Mouse (Mus musculus) retina, postnatal 1 day (tissue): ENCODE measurements around the gene Plcg2.

ENCODE experiments used
- DNase-seq: peaks from one replicate; pipeline ENCODE4 v3.0.0-alpha.2; 2012

The Plcg2 gene

DNA sequence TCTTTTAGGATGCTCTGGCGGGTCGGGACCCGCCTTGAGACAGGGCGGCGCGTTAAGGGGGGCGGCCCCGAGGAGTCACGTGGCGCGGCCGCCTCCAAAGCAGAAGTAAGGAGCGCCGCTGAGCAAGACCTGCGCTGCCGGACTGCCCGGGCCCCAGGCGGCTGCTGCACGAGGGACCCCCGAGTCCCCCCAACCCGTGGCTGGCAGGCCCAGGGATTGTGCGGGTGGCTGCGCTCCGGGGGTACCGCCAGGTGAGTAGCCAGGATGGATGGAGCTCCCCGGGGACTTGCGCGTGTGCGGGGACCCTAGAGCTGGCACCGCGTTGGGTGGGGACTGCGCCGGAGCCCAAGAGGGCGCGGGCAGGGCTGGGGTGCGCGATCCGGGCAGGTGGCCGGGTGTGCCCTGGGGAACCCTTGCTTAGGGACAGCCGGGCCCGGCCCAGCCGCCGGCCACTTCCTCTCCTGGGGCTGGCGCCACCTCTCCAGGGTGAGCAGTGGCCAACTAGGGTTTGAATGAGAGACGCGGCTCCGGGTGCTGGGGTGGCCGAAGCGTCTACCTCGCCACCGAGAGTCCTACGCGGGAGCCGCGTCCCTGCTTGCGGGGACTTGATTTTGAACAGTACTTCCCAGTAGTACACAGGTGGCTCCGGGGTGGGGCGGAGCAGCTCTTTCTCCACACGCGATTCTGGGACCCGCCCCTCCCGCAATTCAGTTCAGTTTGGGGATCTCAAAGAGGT lies at the start of gene Plcg2:
Gene Plcg2, plus strand, starts transcription at position 113 of the 736 bp plus-strand sequence.
- peak; percentile 45 for DNase-seq

GRCm38 (mm10) chr8:117451072-117451471 lies 47.0 kb upstream of the Plcg2 start:
- DNase-seq: no peak

- DNase-seq: peak; percentile 21
Measured at GRCm38 (mm10) chr8:117453974-117454373, 44.1 kb upstream of the Plcg2 start.

DNA sequence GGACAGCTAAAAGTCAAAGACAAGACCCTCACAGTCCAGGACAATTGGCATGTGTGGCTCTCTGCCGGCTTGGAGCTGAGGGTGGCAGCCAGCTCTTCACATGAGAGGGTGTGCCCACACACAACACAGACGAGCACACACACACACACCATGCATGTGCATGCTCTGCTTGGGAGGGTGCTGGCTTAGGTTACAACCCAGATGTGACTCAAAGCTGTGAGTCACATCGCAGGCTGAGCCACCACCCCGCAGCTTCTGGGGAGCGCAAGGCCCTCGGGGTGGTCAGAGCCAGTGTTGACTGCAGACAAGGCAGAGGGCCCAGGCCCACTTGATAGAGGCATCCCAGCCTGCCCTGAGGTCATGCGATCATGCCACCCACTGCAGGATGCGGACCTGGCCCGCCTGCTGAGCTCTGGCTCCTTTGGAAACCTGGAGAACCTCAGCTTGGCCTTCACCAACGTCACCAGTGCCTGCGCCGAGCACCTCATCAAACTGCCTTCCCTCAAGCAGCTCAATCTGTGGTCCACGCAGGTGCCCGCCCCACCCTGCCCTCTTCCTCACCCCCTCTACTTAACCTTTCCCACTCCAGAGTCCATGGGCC lies 43.5 kb upstream of the Plcg2 start:
- DNase-seq: no peak

GRCm38 (mm10) chr8:117455701-117456100 lies 42.4 kb upstream of the Plcg2 start:
- DNase-seq: no peak

DNA sequence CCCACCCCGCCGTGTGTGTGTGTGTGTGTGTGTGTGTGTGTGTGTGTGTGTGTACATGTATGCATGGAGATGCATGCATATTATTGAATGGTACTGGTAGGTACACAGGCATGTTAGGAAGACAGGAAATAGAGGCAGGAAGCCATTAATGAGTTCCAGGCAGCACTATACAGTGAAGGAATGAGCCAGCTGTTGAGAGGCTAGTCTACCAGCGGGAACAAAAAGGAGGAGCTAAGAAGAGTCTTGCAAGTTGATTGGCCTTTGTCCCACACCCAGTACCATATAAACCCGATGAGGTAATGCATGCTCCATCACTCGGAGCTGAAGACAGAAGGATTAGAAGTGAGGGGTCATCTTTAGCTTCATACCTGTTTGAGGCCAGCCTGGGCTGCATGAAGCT lies 39.7 kb upstream of the Plcg2 start:
- no peak for DNase-seq

DNA sequence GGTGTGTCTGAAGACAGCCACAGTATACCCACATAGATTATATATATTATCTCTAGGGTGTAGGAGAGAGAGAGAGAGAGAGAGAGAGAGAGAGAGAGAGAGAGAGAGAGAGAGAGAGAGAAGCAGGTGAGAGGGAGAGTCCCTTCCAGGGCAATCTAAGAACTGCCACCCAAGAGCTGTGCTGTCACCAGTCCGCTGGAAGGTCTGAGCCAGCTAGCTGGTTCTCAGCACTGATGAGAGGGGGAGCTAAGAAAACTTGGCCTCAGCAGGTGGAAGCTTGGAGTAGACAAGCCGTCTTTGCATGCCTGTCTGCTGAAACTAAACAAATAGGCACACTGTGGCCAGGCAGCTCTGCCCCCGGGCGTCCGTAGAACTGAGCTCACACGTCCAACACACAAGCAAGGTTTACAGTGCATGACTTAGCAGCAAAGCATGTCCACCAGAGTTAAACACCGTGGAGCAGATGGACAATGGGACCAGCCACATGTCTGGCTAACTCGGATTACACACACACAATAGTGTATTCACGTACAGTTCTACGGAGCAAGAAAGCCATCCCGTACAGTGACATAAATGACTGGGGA lies 35.3 kb upstream of the Plcg2 start:
- peak; percentile 25 for DNase-seq

DNA sequence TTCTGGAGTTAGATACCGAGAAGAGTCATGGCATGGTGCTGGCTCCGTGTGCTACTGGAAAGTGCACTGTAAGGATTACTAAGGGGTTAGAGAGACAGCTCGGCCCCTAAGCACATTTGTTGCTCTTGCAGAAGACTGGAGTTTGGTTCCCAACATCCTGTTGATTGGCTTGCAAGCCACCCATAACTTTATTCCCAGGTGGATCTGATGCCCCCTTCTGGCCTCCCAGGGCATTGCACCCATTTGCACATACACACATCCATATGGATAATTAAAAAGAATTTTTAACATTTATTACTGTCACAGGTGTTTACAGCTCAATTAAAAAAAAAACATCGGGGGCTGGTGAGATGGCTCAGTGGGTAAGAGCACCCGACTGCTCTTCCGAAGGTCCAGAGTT lies 33.6 kb upstream of the Plcg2 start:
- DNase-seq: no peak

DNA sequence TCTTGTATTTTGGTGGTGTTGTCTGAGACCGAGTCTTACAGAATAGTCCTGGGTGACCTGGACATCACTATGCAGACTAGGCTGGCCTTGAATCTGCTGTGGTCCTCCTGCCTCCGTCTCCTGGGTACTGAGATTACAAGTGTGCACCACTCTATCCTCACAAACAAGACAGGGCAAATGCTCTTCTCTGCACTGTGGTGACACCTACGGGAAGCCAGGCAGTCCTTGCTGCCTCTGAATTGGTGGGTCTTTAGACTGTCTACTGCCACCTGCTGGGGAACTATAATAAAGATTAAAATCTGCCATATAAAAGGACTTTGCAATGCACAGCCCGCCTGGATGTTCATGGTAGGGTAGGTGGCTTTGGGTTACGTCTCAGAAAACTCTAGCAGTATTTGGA lies 32.8 kb upstream of the Plcg2 start:
- peak; percentile 89 for DNase-seq

DNA sequence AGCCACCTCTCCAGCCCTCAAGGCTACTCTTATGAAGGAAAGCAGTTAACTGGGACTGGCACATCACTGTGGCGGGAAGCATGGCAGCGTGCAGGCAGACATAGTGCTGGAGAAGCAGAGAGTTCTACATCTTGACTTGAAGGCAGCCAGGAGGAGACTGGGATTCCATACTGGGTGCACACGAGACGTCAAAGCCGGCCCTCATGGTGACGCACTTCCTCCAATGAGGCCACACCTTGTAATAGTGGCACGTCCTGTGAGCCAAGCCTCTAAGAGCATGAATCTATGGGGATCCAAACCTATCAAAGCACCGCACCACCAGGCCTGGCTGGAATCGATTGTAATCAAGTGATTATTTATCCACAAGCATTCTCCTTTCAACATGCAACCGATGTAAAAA lies 30.6 kb upstream of the Plcg2 start:
- no peak for DNase-seq

- DNase-seq: no peak
Measured at GRCm38 (mm10) chr8:117469431-117470341, 28.4 kb upstream of the Plcg2 start.

DNA sequence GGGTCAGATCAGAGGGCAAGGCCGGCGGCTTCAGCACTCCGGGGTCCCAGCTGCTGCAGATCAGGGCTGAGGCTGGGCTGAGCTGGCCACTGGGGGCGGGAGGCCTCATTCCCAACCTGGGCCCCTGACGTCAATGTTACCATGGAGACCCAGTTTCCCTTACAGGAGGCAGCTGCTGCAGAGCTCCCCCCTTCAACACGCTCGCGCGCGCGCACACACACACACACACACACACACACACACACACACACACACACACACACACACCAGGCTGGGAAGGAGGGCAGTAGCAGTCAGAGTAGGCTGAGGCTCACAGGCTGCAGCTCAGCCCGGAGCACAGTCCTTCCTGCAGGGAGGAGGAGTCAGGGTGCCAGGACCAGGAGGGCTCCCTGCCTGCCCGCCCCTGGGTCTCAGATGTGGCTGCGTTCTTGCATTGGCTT lies 27.7 kb upstream of the Plcg2 start:
- peak; percentile 97 for DNase-seq

- DNase-seq: peak; percentile 80
Measured at GRCm38 (mm10) chr8:117471174-117471573, 26.9 kb upstream of the Plcg2 start.

GRCm38 (mm10) chr8:117471655-117472054 lies 26.4 kb upstream of the Plcg2 start:
- no peak for DNase-seq

DNA sequence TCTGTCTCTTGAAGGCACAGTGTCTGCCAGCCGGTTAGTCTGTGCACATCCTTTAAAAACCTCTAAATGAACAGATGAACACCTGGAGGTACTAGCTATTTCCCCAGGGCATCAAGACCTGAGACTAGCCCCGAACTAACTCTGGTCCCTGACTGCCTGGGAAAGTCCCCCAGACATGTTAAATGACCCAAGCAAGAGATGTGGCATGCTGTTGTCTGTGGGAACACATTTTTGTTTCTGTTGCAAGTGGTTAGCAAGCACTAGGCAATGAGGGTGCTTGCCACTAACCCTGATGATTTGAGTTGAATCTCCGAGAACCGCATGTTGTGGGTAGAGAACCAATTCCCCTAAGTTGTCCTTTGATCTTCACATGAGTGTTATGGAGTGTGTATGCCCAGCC lies 25.8 kb upstream of the Plcg2 start:
- DNase-seq: no peak

DNA sequence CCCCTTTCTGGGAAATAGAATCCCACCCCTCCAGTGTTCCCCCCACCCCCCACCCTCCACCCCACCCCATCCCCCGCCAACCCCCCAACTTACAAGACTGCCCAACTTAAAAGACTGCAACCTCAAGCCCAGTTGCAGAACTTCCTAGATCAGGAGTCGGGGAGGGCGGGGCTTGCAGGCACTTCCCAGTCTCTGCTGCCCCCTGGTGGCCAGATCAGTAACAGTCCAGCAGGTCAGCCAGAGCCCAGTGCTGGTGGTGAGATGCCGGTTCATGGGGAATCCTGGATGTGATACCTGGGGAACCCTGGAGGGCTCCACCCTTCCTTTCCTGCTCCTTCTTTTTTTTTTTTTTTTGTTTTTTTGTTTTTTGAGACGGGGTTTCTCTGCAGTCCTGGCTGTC lies 23.1 kb upstream of the Plcg2 start:
- DNase-seq: peak; percentile 89

GRCm38 (mm10) chr8:117475819-117476218 lies 22.3 kb upstream of the Plcg2 start:
- no peak for DNase-seq

GRCm38 (mm10) chr8:117478082-117478481 lies 20.0 kb upstream of the Plcg2 start:
- no peak for DNase-seq

- DNase-seq: no peak
Measured at GRCm38 (mm10) chr8:117479996-117480395, 18.1 kb upstream of the Plcg2 start.

DNA sequence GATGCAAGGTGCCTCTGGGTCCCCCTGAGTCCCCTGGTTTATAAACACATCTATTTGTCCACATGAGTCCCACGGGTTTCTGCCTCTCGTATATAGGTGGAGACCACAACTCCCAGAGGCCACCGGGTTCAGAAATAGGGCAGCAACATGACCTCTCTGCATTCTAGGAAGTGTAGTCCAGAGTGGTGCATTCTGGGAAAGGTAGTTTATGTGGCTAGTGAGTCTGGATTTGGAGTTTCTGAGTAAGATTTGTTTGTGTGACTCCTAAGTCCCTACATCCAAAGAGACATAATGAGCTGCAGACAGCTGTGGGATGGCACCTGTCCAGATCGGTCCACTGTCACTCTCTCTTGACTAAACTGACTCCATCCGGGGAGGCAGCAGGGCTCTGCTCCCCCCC lies 17.6 kb upstream of the Plcg2 start:
- peak; percentile 67 for DNase-seq

DNA sequence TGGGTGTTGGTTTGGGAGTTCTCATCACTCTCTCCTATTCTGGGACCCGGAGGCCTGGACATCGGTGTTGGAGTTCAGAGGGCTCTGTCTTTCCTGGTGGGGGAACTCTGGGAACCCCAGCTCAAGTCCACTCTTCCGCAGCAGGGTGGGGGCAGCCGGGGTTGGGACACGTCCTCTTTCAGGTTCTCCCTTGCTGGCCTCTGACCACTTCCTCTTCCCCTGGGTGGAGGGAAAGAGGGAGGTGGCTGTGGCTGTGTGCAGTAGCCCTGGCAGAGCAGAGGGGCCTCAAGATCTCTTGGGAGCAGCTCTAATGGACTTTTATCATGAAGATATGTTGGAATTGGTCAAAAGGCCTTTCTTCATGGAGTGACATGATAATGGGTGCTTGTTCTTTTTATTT lies 16.3 kb upstream of the Plcg2 start:
- DNase-seq: no peak

DNA sequence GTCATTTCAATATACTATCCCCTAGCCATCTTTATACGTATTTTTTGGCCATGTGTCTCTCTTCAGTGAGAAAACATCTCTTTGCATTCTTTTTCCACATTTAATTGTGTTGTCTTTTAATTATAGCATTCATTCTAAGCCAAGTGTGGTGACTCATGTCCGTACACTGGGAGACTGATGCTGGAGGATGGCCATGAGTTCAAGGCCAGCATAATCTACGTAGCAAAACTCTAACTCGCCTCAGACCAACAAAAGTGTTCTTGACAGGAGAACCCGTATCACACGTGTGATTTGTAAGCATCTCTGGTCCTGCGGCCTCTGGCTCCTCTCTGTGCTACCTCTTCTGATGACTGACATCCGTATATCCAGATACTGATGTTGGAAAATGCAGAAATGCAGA lies 13.4 kb upstream of the Plcg2 start:
- no peak for DNase-seq

DNA sequence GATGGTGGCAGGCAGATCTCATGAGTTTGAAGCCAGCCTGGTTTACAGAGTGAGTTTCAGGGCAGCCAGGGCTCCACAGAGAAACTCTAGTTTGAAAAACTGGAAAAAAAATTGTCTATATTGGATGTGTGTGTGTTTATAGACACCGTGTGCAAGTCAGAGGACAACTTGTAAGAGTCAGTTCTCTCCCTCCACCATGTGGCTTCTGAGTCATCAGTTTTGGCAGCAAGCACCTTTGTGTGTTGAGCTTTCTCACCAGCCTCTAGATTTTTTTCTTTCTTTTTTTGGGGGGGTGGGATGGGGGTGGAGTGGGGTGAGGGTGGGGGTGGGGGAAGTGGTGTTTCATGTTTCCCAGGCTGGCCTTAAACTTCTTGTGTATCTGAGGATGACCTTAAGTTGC lies 12.8 kb upstream of the Plcg2 start:
- DNase-seq: no peak
